Mouse (Mus musculus) brain, embryonic 14.5 days (tissue): ENCODE measurements around the gene Cfap61. TPM values are rescaled to one million over a fixed set of nuclear protein-coding genes. Genes with fewer than 3 reads are reported as not detected.

ENCODE experiments used
- DNase-seq: peaks from one replicate; pipeline ENCODE4 v3.0.0-alpha.2; 2011; ENCODE audit warnings: low read depth
- CTCF ChIP-seq: fragments of 200-500 bp; IDR thresholded peaks from 2 replicates; pipeline ENCODE4 v1.5.1; 2012; ENCODE audit warnings: inconsistent platforms, mild to moderate bottlenecking, moderate library complexity, borderline replicate concordance; ENCODE audit not compliant: insufficient read depth, insufficient read length; ENCODE audit errors: extremely low read depth
- POLR2A ChIP-seq: fragments of 200-500 bp; IDR thresholded peaks from 2 replicates; pipeline ENCODE4 v1.6.1; 2012; ENCODE audit warnings: mild to moderate bottlenecking, inconsistent platforms, borderline replicate concordance; ENCODE audit not compliant: poor library complexity, insufficient read depth, insufficient read length, severe bottlenecking; ENCODE audit errors: extremely low read depth
- polyA plus RNA-seq: library from polyadenylated mRNA; depleted of rRNA; stranded (reverse); fragments of >200 nt; gene quantifications from 2 replicates; pipeline ENCODE4 v1.2.3, GENCODE M21; 2012; rRNA removed

Gene Cfap61
- polyA plus RNA-seq, 1 experiment = 2.9 TPM

DNA sequence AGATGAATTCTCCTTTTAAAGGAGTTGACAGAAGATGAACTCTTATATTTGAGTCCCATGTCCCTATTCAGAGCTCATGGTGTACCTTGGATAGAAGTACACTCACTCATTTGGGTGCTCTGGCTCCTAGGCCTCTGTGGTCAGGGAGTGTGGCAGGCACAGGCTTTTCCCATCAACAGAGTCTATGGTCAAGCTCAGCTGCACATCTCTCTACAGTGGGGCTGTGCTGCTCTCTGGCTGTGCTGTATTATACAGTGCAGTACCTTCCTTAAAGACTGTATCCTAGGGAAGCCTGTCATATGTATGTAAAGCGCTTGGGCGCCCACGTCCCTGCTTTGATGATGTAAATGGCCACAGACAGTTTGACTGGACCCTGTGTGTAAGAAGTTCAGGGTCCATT lies 323.0 kb downstream of the Cfap61 start:
- no peak for TF ChIP-seq CTCF
- no peak for TF ChIP-seq POLR2A
- DNase-seq = peak; percentile 36

DNA sequence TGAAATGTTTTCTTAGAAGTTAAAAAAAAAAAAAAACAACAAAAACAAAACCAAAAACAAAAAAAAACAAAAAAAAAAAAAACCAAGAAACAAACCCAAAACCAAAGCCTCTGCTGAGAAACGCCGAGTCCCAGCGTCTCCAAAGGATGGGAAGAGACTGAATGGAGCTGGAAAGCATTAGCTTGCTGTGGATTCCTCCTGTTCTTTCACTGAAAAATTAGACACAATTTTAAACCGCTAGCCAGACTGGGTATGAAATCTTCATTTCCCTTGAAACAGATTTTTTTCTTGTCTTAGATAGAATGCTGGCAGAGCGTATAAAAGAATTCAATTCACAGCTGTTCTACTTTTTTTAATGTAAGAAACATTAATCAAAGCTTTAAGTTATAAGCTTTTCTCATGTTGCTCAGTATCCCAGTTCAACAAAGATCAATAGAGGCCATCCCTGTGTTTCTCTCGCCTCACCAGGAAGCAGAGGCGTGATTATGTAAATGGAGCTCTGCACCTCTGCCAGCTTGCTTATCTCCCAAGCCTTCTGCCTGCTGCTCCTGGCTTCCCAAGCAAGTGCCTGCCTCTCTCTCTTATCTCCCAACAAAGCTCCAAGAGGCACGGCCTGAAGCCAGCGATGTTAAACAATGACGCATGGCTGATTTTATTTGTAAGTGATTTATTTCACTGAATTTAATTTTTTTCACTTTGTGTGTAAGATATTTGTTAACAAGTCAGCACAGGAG lies 324.3 kb downstream of the Cfap61 start:
- TF ChIP-seq CTCF (no peak), POLR2A (no peak)
- DNase-seq = peak; percentile 95

GRCm38 (mm10) chr2:146259787-146260560 lies 325.4 kb downstream of the Cfap61 start:
- TF ChIP-seq POLR2A (no peak), CTCF (no peak)
- DNase-seq = peak; percentile 77

- peak; percentile 55 for DNase-seq
- TF ChIP-seq CTCF = no peak
- TF ChIP-seq POLR2A = no peak
These were observed 326.6 kb downstream of the Cfap61 start for GRCm38 (mm10) chr2:146261146-146261545.

DNA sequence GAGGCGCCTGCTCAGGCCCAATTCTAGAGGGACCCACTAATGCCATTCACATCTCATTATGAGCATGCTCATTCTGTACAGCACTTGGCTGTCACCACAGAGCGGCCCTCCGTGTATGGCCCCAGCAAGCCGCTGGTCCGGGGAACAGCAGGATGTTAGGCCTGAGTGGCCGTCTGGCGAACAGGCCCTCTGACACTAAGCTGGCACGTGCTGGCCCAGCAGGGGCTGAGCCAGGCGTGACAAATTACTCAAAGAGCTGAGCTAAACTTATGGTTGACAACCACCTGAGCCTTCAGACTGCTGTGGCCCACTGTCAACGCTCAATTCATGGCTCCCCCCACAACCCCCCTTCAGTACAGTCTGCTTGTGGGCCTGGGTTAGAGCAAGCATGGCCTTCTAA lies 327.6 kb downstream of the Cfap61 start:
- no peak for TF ChIP-seq POLR2A
- TF ChIP-seq CTCF = no peak
- peak; percentile 95 for DNase-seq

- TF ChIP-seq POLR2A (no peak), CTCF (no peak)
- DNase-seq = peak; percentile 58
These were observed 328.4 kb downstream of the Cfap61 start for GRCm38 (mm10) chr2:146262966-146263365.

Other genes starting within 250 kb of the Cfap61 start
- 62.6 and 76.0 TPM in 2 replicates for gene Naa20, start 32.7 kb upstream of the Cfap61 start, polyA plus RNA-seq
- gene Crnkl1, start 230 bp downstream of the Cfap61 start, polyA plus RNA-seq = 17.3 and 17.7 TPM in 2 replicates